Mouse (Mus musculus) stomach, postnatal 0 days (tissue): ENCODE measurements around the gene Slc8a2.

Source experiments
- CTCF ChIP-seq: IDR thresholded peaks from 2 replicates; pipeline ENCODE4 v1.5.1; 2016; ENCODE audit warnings: antibody characterized with exemption, low read depth, mild to moderate bottlenecking, moderate library complexity
- EP300 ChIP-seq: optimal IDR thresholded peaks from 2 replicates; pipeline ENCODE3; 2016; ENCODE audit warnings: antibody characterized with exemption

- no peak for TF ChIP-seq EP300
- no peak for TF ChIP-seq CTCF
Measured at GRCm38 (mm10) chr7:16198540-16198939, 68.9 kb downstream of the Slc8a2 start.
